Mouse (Mus musculus) midbrain, embryonic 16.5 days (tissue): Measurements from ENCODE around the gene Sec14l3. TPM values are rescaled to one million over a fixed set of nuclear protein-coding genes. Genes with fewer than 3 reads are reported as not detected.

Experiments used
- ATAC-seq: fragments of 200-750 bp; cut with Nextera tagmentation; 2 replicates; pipeline ENCODE4 v1.8.0; 2017; ENCODE audit warnings: moderate TSS enrichment
- H3K27ac ChIP-seq: fragments of 300-500 bp; sonication (generic); 2 replicates; pipeline ENCODE4 v1.5.1; 2014; ENCODE audit warnings: mild to moderate bottlenecking, low read length, mixed read lengths
- H3K27me3 ChIP-seq: fragments of 300-500 bp; sonication (generic); 2 replicates; pipeline ENCODE4 v1.6.1; 2014; ENCODE audit warnings: low read depth, low read length, mixed read lengths; ENCODE audit not compliant: control insufficient read depth, insufficient read depth
- H3K36me3 ChIP-seq: fragments of 300-500 bp; sonication (generic); 2 replicates; pipeline ENCODE4 v1.6.1; 2014; ENCODE audit warnings: mild to moderate bottlenecking, low read length, moderate library complexity, mixed read lengths; ENCODE audit not compliant: control insufficient read depth, insufficient read depth
- H3K4me1 ChIP-seq: fragments of 300-500 bp; sonication (generic); 2 replicates; pipeline ENCODE4 v1.6.1; 2014; ENCODE audit warnings: mild to moderate bottlenecking, low read length, mixed read lengths; ENCODE audit not compliant: control insufficient read depth, insufficient read depth
- H3K4me2 ChIP-seq: fragments of 300-500 bp; sonication (generic); 2 replicates; pipeline ENCODE4 v1.6.1; 2014; ENCODE audit warnings: mild to moderate bottlenecking, low read length, mixed read lengths
- H3K4me3 ChIP-seq: fragments of 300-500 bp; sonication (generic); 2 replicates; pipeline ENCODE4 v1.5.1; 2014; ENCODE audit warnings: low read depth, mild to moderate bottlenecking, low read length, moderate library complexity, mixed read lengths
- H3K9ac ChIP-seq: fragments of 300-500 bp; sonication (generic); 2 replicates; pipeline ENCODE4 v1.6.1; 2014; ENCODE audit warnings: low read depth, low read length, mixed read lengths
- H3K9me3 ChIP-seq: fragments of 300-500 bp; sonication (generic); replicated peaks from 2 replicates; pipeline ENCODE4 v1.6.1; 2014; ENCODE audit warnings: mild to moderate bottlenecking, low read length, mixed read lengths; ENCODE audit not compliant: control insufficient read depth, poor library complexity, severe bottlenecking
- WGBS: fragments of 180-500 bp; shearing (Covaris S2); extraction: QIAGEN DNeasy Blood & Tissue Kit; methylation state at CpG from one replicate; pipeline ENCODE4 v1.1.7; 2014; 5-methylcytosine and 5-hydroxymethylcytosine counted together
- polyA plus RNA-seq: library from polyadenylated mRNA; unstranded; fragments of >200 nt; fragmentation: Nextera tagmentation; extraction: Ambion mirVana; gene quantifications from 2 replicates; pipeline ENCODE4 v1.2.1, GENCODE M21; 2015

Sec14l3 gene
- polyA plus RNA-seq, 1 experiment from 2014 or later = 2.8 TPM

DNA sequence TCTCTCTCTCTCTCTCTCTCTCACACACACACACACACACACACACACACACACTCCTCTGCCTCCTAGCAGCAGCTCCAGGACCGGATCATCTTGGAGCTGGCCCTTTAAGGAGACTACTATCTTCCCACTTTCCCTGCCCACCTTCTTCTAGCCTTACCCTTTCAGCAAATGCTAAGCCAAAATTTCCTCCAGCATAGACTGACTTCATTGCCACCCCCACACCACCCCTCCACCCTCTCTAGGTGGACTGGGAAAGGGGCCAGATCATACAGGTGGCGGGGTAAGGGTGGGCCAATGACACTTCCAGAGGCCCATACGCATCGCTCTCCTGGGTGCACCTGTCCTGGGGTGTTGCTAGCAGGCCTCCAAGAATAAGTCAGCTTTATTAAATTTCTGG is 50.8 kb downstream of the Sec14l3 start:
- H3K4me1 ChIP-seq = peaks cover 7% of the 10 kb centered on the region; the same call in 1 of the 2 replicates
- WGBS = 95% methylated on average over 4 of the region's 4 CpGs
- H3K9me3 ChIP-seq = no peaks in the 10 kb centered on the region
- H3K27ac ChIP-seq = no peak overlapping the region
- no peak overlapping the region for H3K4me3 ChIP-seq
- no peak overlapping the region for H3K4me2 ChIP-seq
- 0 out of 2 replicates have a peak, but pooled peaks cover 3% of the 10 kb centered on the region for H3K27me3 ChIP-seq
- no peak overlapping the region for H3K9ac ChIP-seq
- 0 out of 2 replicates have a peak, but pooled peaks cover 3% of the 10 kb centered on the region for H3K36me3 ChIP-seq
- no peak for ATAC-seq

- Histone ChIP-seq H3K9me3 (no peaks in the 10 kb centered on the region), H3K27ac (no peak overlapping the region), H3K4me1 (peaks cover 7% of the 10 kb centered on the region; the same call in 1 of the 2 replicates), H3K36me3 (no peaks in the 10 kb centered on the region), H3K9ac (no peak overlapping the region), H3K27me3 (0 out of 2 replicates have a peak, but pooled peaks cover 3% of the 10 kb centered on the region), H3K4me3 (no peak overlapping the region), H3K4me2 (peak overlapping the region; percentile 12; the same call in 1 of the 2 replicates)
- WGBS = 69% methylated on average over 11 of the region's 11 CpGs
- ATAC-seq = no peak
Observed at GRCm38 (mm10) chr11:4116458-4117141, 52.0 kb downstream of the Sec14l3 start.

DNA sequence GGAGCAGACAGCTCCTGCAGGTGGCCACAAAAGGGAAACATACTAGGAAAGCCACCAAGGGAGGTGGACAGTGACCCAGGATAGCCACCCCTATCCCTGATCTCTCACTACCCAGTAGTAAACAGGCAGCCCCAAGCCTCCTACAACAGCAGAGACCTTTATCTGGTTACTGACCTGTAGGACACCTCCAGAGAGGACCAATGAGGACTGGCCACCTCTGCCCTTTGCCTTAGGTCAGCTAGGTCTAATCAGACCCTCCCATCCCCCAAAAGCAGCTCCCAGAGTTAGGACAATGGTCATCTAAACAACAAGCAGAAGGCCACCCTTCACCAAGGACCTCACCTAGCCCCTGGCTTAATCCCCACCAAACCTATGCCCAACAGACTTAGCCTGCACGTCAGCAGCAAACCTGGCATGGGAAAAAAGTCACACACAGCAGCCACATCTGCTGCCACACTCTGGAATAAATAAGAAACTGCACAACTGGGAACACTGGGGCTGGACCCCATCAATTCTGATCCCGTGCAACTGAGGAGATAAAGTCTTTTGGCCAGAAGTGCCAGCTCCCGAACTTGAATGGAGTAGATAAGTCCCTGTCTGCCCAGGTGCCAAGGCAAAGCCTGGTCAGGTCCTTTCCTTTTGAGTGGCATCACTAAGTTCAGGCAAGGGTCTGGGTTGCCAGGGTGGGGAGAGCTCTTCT is 52.9 kb downstream of the Sec14l3 start:
- 20% methylated on average over 3 of the region's 3 CpGs for WGBS
- no peak overlapping the region; the same call in 1 of the 2 replicates for H3K27ac ChIP-seq
- peak; percentile 20 for ATAC-seq
- H3K4me2 ChIP-seq = peak overlapping the region; percentile 89
- H3K4me3 ChIP-seq = peak overlapping the region; percentile 59
- H3K4me1 ChIP-seq = peaks cover 7% of the 10 kb centered on the region; the same call in 1 of the 2 replicates
- H3K9me3 ChIP-seq = no peaks in the 10 kb centered on the region
- H3K27me3 ChIP-seq = 0 out of 2 replicates have a peak, but pooled peaks cover 3% of the 10 kb centered on the region
- H3K36me3 ChIP-seq = no peaks in the 10 kb centered on the region
- peak overlapping the region; percentile 76; the same call in 1 of the 2 replicates for H3K9ac ChIP-seq

- Histone ChIP-seq H3K4me2 (peak overlapping the region; percentile 89), H3K36me3 (no peaks in the 10 kb centered on the region), H3K27me3 (0 out of 2 replicates have a peak, but pooled peaks cover 3% of the 10 kb centered on the region), H3K4me3 (peak overlapping the region; percentile 59), H3K9me3 (no peaks in the 10 kb centered on the region), H3K9ac (peak overlapping the region; percentile 76), H3K27ac (peak overlapping the region; percentile 68), H3K4me1 (peaks cover 7% of the 10 kb centered on the region; the same call in 1 of the 2 replicates)
- WGBS = under 1% methylated on average over 41 of the region's 41 CpGs
- peak; percentile 76 for ATAC-seq
Observed at GRCm38 (mm10) chr11:4118081-4118921, 53.7 kb downstream of the Sec14l3 start.

DNA sequence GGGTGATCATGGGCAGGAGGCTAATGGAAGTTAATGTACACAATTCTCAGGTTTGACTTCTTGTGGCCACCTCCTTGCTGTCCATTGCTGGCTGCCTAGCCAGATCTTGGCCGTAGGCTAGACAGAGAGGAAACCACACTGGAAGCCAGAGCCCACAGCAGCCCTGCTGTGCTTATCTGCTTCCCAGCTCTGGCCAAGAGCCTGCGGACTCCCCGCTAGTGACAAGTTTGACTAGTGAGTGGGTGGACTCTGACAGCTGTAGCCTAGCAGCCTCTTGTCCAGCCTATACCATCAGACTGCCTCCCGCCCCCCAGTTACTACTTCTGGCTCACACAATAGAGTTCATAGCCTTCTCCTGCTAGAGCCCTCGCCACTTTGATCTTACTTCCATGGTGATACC is 55.0 kb downstream of the Sec14l3 start:
- H3K36me3 ChIP-seq = no peaks in the 10 kb centered on the region
- 94% methylated on average over 5 of the region's 5 CpGs for WGBS
- no peak overlapping the region for H3K4me3 ChIP-seq
- no peak overlapping the region for H3K4me2 ChIP-seq
- no peak overlapping the region for H3K9ac ChIP-seq
- ATAC-seq = no peak
- no peaks in the 10 kb centered on the region; the same call in 1 of the 2 replicates for H3K9me3 ChIP-seq
- 0 out of 2 replicates have a peak, but pooled peaks cover 3% of the 10 kb centered on the region for H3K27me3 ChIP-seq
- H3K27ac ChIP-seq = no peak overlapping the region
- peaks cover 7% of the 10 kb centered on the region; the same call in 1 of the 2 replicates for H3K4me1 ChIP-seq

DNA sequence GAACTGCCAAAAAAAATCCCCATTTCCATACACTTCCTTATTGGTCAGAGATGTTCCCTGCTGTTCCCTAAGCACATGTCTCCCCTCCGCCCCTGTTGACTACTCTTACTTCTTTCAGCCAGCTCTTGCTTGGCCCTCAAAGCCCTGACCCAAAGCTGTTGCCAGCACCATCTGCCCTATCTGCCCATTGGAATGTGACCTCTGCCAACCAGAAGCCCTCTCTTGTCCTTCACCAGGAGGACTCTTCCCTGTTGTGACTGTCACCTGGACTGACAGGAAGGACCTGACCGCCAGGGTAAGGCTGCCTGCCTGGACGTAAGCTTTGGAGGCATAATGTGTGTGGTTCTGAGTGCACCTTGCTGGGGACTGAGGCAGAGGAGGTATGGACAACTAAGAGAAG is 57.0 kb downstream of the Sec14l3 start:
- Histone ChIP-seq H3K27ac (no peak overlapping the region), H3K4me1 (peaks cover 7% of the 10 kb centered on the region; the same call in 1 of the 2 replicates), H3K9ac (no peak overlapping the region), H3K27me3 (0 out of 2 replicates have a peak, but pooled peaks cover 3% of the 10 kb centered on the region), H3K4me2 (no peak overlapping the region), H3K4me3 (no peak overlapping the region), H3K9me3 (peaks cover 2% of the 10 kb centered on the region), H3K36me3 (no peaks in the 10 kb centered on the region)
- WGBS = 76% methylated on average over 3 of the region's 3 CpGs
- no peak for ATAC-seq

DNA sequence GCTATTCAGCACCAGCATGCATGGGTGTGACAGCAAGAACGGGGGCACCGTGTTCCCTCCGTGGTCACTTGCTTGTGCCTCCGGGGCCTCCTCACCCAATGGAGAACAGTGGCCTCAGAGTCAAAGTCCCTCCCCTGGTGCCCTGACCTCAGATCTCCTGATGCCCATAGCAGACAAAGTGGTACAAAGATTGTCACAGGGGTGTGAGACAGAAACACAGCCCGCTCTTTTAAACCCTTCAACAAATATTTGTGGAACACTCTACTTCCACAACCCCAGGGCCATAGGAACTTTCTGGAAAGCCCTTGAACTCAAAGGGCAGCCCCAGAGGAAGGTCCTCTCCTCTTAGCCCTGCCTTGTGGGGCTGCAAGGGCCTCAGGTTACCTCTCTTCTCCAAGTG is 57.6 kb downstream of the Sec14l3 start:
- H3K9ac ChIP-seq = no peak overlapping the region
- H3K27ac ChIP-seq = no peak overlapping the region
- peaks cover 2% of the 10 kb centered on the region for H3K9me3 ChIP-seq
- ATAC-seq = no peak
- H3K4me1 ChIP-seq = peaks cover 6% of the 10 kb centered on the region; the same call in 1 of the 2 replicates
- no peak overlapping the region for H3K4me2 ChIP-seq
- no peaks in the 10 kb centered on the region for H3K36me3 ChIP-seq
- H3K27me3 ChIP-seq = 0 out of 2 replicates have a peak, but pooled peaks cover 3% of the 10 kb centered on the region
- no peak overlapping the region for H3K4me3 ChIP-seq
- 83% methylated on average over 5 of the region's 5 CpGs for WGBS

DNA sequence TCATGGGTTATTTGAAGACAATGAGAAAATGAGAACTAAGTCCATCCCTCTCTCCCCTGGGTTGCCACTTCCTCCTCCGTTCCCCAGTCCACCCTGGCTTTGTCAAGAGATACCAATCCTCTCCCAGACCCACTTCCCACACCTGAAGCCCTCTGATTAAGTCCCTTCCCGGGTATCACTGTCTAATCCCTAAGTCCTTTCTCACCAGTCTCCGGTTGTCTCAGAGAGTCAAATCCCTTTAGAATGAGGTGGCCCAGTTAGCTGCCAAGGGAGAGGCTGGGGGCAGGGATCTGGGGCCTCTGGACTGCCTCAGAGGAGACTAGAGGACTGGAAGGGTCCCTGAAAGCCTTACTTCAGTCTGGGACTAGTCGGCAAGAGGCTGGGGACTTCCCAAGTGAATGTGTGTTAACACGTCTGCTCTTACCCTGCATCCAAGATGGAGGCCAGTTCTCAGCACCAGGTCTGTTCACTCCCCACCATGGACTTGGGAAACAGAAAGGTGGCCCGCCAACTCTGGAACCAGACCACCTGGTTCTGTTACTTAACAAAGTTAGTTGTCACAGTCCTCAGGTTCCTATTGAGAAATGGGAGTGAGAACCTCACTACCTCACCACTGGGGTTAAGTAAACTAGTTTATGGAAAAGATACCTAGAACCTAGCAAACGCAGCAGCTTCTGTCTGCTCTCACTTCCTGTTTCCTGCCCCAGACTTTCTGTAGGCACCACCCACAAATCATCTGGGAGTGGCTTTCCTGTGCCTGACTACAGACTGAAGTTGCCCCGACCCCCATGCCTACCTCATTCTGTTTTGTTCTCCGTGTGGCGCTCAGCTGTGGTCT is 58.3 kb downstream of the Sec14l3 start, which contains the start of gene Sec14l2:
Sec14l2 (minus strand) TSS at position 674 of the 838 bp plus-strand sequence.
- H3K4me3 ChIP-seq = no peak within 1 kb of the TSS
- no peak within 1 kb of the TSS for H3K27ac ChIP-seq
- peaks cover 2% of the 10 kb centered on the region for H3K9me3 ChIP-seq
- WGBS = 65% methylated on average over 10 of the region's 10 CpGs
- 0 out of 2 replicates have a peak, but pooled peaks cover 3% of the 10 kb centered on the region for H3K27me3 ChIP-seq
- H3K4me1 ChIP-seq = no peaks in the 10 kb centered on the region; the same call in 1 of the 2 replicates
- no peak within 1 kb of the TSS for H3K4me2 ChIP-seq
- no peak within 1 kb of the TSS for H3K9ac ChIP-seq
- no peaks in the 10 kb centered on the region for H3K36me3 ChIP-seq
- no peak for ATAC-seq
